Mouse (Mus musculus) stomach, embryonic 15.5 days (tissue): ENCODE measurements at regions not wholly inside any gene's neighbourhood (a gene's known extent, or its start where the extent isn't known, plus 50 kb on each side); places are given as distances from the start of the nearest gene placed in this dataset.
"Not testable (repeated sequence)": the region's sequence is repeated elsewhere in the genome, so short reads cannot be mapped to it uniquely, and the experiment has no call there.

Experiments used
- ATAC-seq: fragments of 200-750 bp; cut with Nextera tagmentation; 2 replicates; pipeline ENCODE4 v1.8.0; 2017; ENCODE audit warnings: low read depth, moderate number of reproducible peaks, moderate TSS enrichment; ENCODE audit not compliant: insufficient read depth, low FRiP score
- H3K27ac ChIP-seq: fragments of 300-500 bp; sonication (generic); 2 replicates; pipeline ENCODE4 v1.5.1; 2015; ENCODE audit warnings: mild to moderate bottlenecking, inconsistent platforms
- H3K27me3 ChIP-seq: fragments of 300-500 bp; sonication (generic); replicated peaks from 2 replicates; pipeline ENCODE4 v1.6.1; 2015; ENCODE audit warnings: inconsistent platforms
- H3K36me3 ChIP-seq: fragments of 300-500 bp; sonication (generic); 2 replicates; pipeline ENCODE4 v1.6.1; 2015; ENCODE audit warnings: inconsistent platforms
- H3K4me1 ChIP-seq: fragments of 300-500 bp; sonication (generic); 2 replicates; pipeline ENCODE4 v1.6.1; 2015; ENCODE audit warnings: inconsistent platforms
- H3K4me2 ChIP-seq: fragments of 300-500 bp; sonication (generic); 2 replicates; pipeline ENCODE4 v1.6.1; 2015; ENCODE audit warnings: mild to moderate bottlenecking, inconsistent platforms
- H3K4me3 ChIP-seq: fragments of 300-500 bp; sonication (generic); replicated peaks from 2 replicates; pipeline ENCODE4 v1.5.1; 2015; ENCODE audit warnings: inconsistent platforms
- H3K9ac ChIP-seq: fragments of 300-500 bp; sonication (generic); 2 replicates; pipeline ENCODE4 v1.6.1; 2015; ENCODE audit warnings: inconsistent platforms
- H3K9me3 ChIP-seq: fragments of 300-500 bp; sonication (generic); 2 replicates; pipeline ENCODE4 v1.6.1; 2016; ENCODE audit warnings: inconsistent platforms
- WGBS: fragments of 180-500 bp; shearing (Covaris S2); methylation state at CpG from one replicate; pipeline ENCODE4 v1.1.7; 2015; 5-methylcytosine and 5-hydroxymethylcytosine counted together

- ATAC-seq: peak; percentile 58; the same call in 1 of the 2 replicates
- H3K9ac ChIP-seq: no peak overlapping the region
- H3K27me3 ChIP-seq: no peaks in the 10 kb centered on the region
- no peaks in the 10 kb centered on the region for H3K4me1 ChIP-seq
- no peaks in the 10 kb centered on the region for H3K36me3 ChIP-seq
- WGBS: 90% methylated on average over 4 of the region's 4 CpGs
- H3K9me3 ChIP-seq: no peaks in the 10 kb centered on the region
- no peak overlapping the region for H3K4me3 ChIP-seq
- H3K27ac ChIP-seq: no peak overlapping the region
- no peak overlapping the region for H3K4me2 ChIP-seq
These were observed 140.2 kb downstream of the Jrkl start for GRCm38 (mm10) chr9:13105426-13105825.

- H3K9ac ChIP-seq: no peak overlapping the region
- no peak overlapping the region for H3K4me2 ChIP-seq
- H3K4me3 ChIP-seq: no peak overlapping the region
- ATAC-seq: no peak
- 88% methylated on average over 11 of the region's 11 CpGs for WGBS
- no peaks in the 10 kb centered on the region for H3K36me3 ChIP-seq
- H3K27ac ChIP-seq: no peak overlapping the region
- H3K27me3 ChIP-seq: no peaks in the 10 kb centered on the region
- H3K4me1 ChIP-seq: no peaks in the 10 kb centered on the region
- H3K9me3 ChIP-seq: no peaks in the 10 kb centered on the region
These were observed 162.0 kb downstream of the Jrkl start for GRCm38 (mm10) chr9:13083669-13084068.

GRCm38 (mm10) chr9:13049079-13049478 lies 196.6 kb downstream of the Jrkl start:
- no peaks in the 10 kb centered on the region for H3K27me3 ChIP-seq
- no peak for ATAC-seq
- no peak overlapping the region for H3K27ac ChIP-seq
- H3K9me3 ChIP-seq: no peaks in the 10 kb centered on the region
- no peak overlapping the region for H3K4me3 ChIP-seq
- H3K9ac ChIP-seq: no peak overlapping the region
- no peaks in the 10 kb centered on the region for H3K36me3 ChIP-seq
- no peak overlapping the region for H3K4me2 ChIP-seq
- no peaks in the 10 kb centered on the region for H3K4me1 ChIP-seq

GRCm38 (mm10) chr9:13019025-13019424 lies 226.6 kb downstream of the Jrkl start:
- H3K9ac ChIP-seq: no peak overlapping the region
- H3K4me1 ChIP-seq: no peaks in the 10 kb centered on the region
- no peak for ATAC-seq
- no peaks in the 10 kb centered on the region for H3K9me3 ChIP-seq
- H3K4me2 ChIP-seq: no peak overlapping the region
- H3K4me3 ChIP-seq: no peak overlapping the region
- H3K27ac ChIP-seq: no peak overlapping the region
- no peaks in the 10 kb centered on the region for H3K27me3 ChIP-seq
- H3K36me3 ChIP-seq: no peaks in the 10 kb centered on the region

- H3K9me3 ChIP-seq, H3K27me3 ChIP-seq, H3K4me3 ChIP-seq, H3K4me2 ChIP-seq, H3K9ac ChIP-seq, H3K36me3 ChIP-seq, ATAC-seq, H3K4me1 ChIP-seq, H3K27ac ChIP-seq: not testable (repeated sequence)
- WGBS: 86% methylated on average over 1 of the region's 1 CpGs
These were observed 262.4 kb downstream of the Jrkl start for GRCm38 (mm10) chr9:12983209-12983608.

GRCm38 (mm10) chr9:12973022-12973421 lies 272.6 kb downstream of the Jrkl start:
- ATAC-seq: no peak
- no peak overlapping the region for H3K4me3 ChIP-seq
- no peaks in the 10 kb centered on the region for H3K27me3 ChIP-seq
- no peak overlapping the region for H3K4me2 ChIP-seq
- no peaks in the 10 kb centered on the region for H3K36me3 ChIP-seq
- H3K27ac ChIP-seq: no peak overlapping the region
- H3K4me1 ChIP-seq: no peaks in the 10 kb centered on the region
- WGBS: 43% methylated on average over 1 of the region's 1 CpGs
- H3K9me3 ChIP-seq: no peaks in the 10 kb centered on the region
- no peak overlapping the region for H3K9ac ChIP-seq

- no peak overlapping the region for H3K27ac ChIP-seq
- H3K4me1 ChIP-seq: no peaks in the 10 kb centered on the region
- ATAC-seq: no peak
- no peak overlapping the region for H3K4me2 ChIP-seq
- no peak overlapping the region for H3K9ac ChIP-seq
- no peaks in the 10 kb centered on the region for H3K36me3 ChIP-seq
- no peaks in the 10 kb centered on the region for H3K27me3 ChIP-seq
- WGBS: 60% methylated on average over 2 of the region's 2 CpGs
- H3K9me3 ChIP-seq: no peaks in the 10 kb centered on the region
- no peak overlapping the region for H3K4me3 ChIP-seq
These were observed 285.3 kb downstream of the Jrkl start for GRCm38 (mm10) chr9:12960337-12960736.

- no peaks in the 10 kb centered on the region for H3K36me3 ChIP-seq
- H3K27me3 ChIP-seq: no peaks in the 10 kb centered on the region
- no peak for ATAC-seq
- H3K4me1 ChIP-seq: no peaks in the 10 kb centered on the region
- 67% methylated on average over 1 of the region's 1 CpGs for WGBS
- H3K27ac ChIP-seq: no peak overlapping the region
- no peak overlapping the region for H3K4me2 ChIP-seq
- no peak overlapping the region for H3K9ac ChIP-seq
- H3K4me3 ChIP-seq: no peak overlapping the region
- H3K9me3 ChIP-seq: no peaks in the 10 kb centered on the region
These were observed 299.5 kb downstream of the Jrkl start for GRCm38 (mm10) chr9:12946088-12946487.

- ATAC-seq: no peak
- Histone ChIP-seq H3K9me3 (no peaks in the 10 kb centered on the region), H3K27ac (no peak overlapping the region), H3K36me3 (no peaks in the 10 kb centered on the region), H3K4me2 (no peak overlapping the region), H3K4me1 (no peaks in the 10 kb centered on the region), H3K27me3 (no peaks in the 10 kb centered on the region), H3K9ac (no peak overlapping the region), H3K4me3 (no peak overlapping the region)
- WGBS: 61% methylated on average over 2 of the region's 2 CpGs
These were observed 300.2 kb downstream of the Jrkl start for GRCm38 (mm10) chr9:12945476-12945875.

- no peak for ATAC-seq
- WGBS: 24% methylated on average over 4 of the region's 4 CpGs
- no peaks in the 10 kb centered on the region for H3K36me3 ChIP-seq
- H3K9me3 ChIP-seq: no peaks in the 10 kb centered on the region
- no peak overlapping the region for H3K27ac ChIP-seq
- no peak overlapping the region for H3K4me3 ChIP-seq
- no peaks in the 10 kb centered on the region for H3K4me1 ChIP-seq
- no peak overlapping the region for H3K4me2 ChIP-seq
- H3K27me3 ChIP-seq: no peaks in the 10 kb centered on the region
- no peak overlapping the region for H3K9ac ChIP-seq
These were observed 300.6 kb downstream of the Jrkl start for GRCm38 (mm10) chr9:12945037-12945436.

- Histone ChIP-seq H3K9me3 (no peaks in the 10 kb centered on the region), H3K27me3 (no peaks in the 10 kb centered on the region), H3K4me3 (no peak overlapping the region), H3K4me2 (no peak overlapping the region), H3K36me3 (no peaks in the 10 kb centered on the region), H3K4me1 (no peaks in the 10 kb centered on the region), H3K9ac (no peak overlapping the region), H3K27ac (no peak overlapping the region)
- WGBS: 67% methylated on average over 4 of the region's 4 CpGs
- no peak for ATAC-seq
These were observed 310.6 kb downstream of the Jrkl start for GRCm38 (mm10) chr9:12935016-12935415.

GRCm38 (mm10) chr9:12925549-12926186 lies 320.0 kb downstream of the Jrkl start:
- Histone ChIP-seq H3K9me3 (no peaks in the 10 kb centered on the region), H3K27ac (no peak overlapping the region), H3K9ac (no peak overlapping the region), H3K36me3 (no peaks in the 10 kb centered on the region), H3K4me3 (no peak overlapping the region), H3K27me3 (no peaks in the 10 kb centered on the region), H3K4me1 (no peaks in the 10 kb centered on the region), H3K4me2 (no peak overlapping the region)
- no peak for ATAC-seq
- 52% methylated on average over 6 of the region's 6 CpGs for WGBS

GRCm38 (mm10) chr9:12900726-12901125 lies 344.9 kb downstream of the Jrkl start:
- H3K27me3 ChIP-seq: no peaks in the 10 kb centered on the region
- WGBS: 69% methylated on average over 3 of the region's 3 CpGs
- H3K4me1 ChIP-seq: no peaks in the 10 kb centered on the region
- no peak overlapping the region for H3K9ac ChIP-seq
- H3K36me3 ChIP-seq: no peaks in the 10 kb centered on the region
- H3K9me3 ChIP-seq: no peaks in the 10 kb centered on the region
- H3K27ac ChIP-seq: no peak overlapping the region
- no peak for ATAC-seq
- H3K4me2 ChIP-seq: no peak overlapping the region
- no peak overlapping the region for H3K4me3 ChIP-seq
